Mouse (Mus musculus) spleen, adult 2 months (tissue): ENCODE measurements around the gene Rpl11. TPM values are rescaled to one million over a fixed set of nuclear protein-coding genes. Genes with fewer than 3 reads are reported as not detected.
"Not testable (repeated sequence)": the region's sequence is repeated elsewhere in the genome, so short reads cannot be mapped to it uniquely, and the experiment has no call there.

Experiments
- DNase-seq, 2 experiments: peaks; one replicate each; pipeline versions ENCODE4 v3.0.0 to v3.0.0-alpha.2; 2012 to 2021; ENCODE audit warnings: low spot score in 2 of 2, low read depth in 1 of 2
- H3K27ac ChIP-seq: fragments of 200-500 bp; 2 replicates; pipeline ENCODE4 v1.5.1; 2012; ENCODE audit warnings: low read length, inconsistent platforms; ENCODE audit not compliant: insufficient read depth
- H3K27me3 ChIP-seq: fragments of 200-500 bp; 2 replicates; pipeline ENCODE4 v1.6.1; 2012; ENCODE audit warnings: mild to moderate bottlenecking, moderate library complexity, low read length, inconsistent platforms; ENCODE audit not compliant: control insufficient read depth, insufficient read depth
- H3K36me3 ChIP-seq: fragments of 200-500 bp; 2 replicates; pipeline ENCODE4 v1.6.1; 2012; ENCODE audit warnings: mild to moderate bottlenecking, low read length, inconsistent platforms; ENCODE audit not compliant: control insufficient read depth, insufficient read depth
- H3K4me1 ChIP-seq: fragments of 200-500 bp; 2 replicates; pipeline ENCODE4 v1.6.1; 2011; ENCODE audit warnings: inconsistent platforms; ENCODE audit not compliant: control insufficient read depth, insufficient read depth, insufficient read length
- H3K4me3 ChIP-seq: fragments of 200-500 bp; 2 replicates; pipeline ENCODE4 v1.5.1; 2011; ENCODE audit warnings: mild to moderate bottlenecking, inconsistent platforms; ENCODE audit not compliant: insufficient read depth, insufficient read length; ENCODE audit errors: extremely low read depth
- CTCF ChIP-seq: fragments of 200-500 bp; IDR thresholded peaks from 2 replicates; pipeline ENCODE4 v1.5.1; 2011; ENCODE audit warnings: mild to moderate bottlenecking, inconsistent platforms; ENCODE audit not compliant: insufficient read depth, insufficient read length, insufficient replicate concordance; ENCODE audit errors: extremely low read depth
- POLR2A ChIP-seq: fragments of 200-500 bp; IDR thresholded peaks from 2 replicates; pipeline ENCODE4 v1.6.1; 2011; ENCODE audit warnings: low read depth, low read length, inconsistent platforms
- WGBS: fragments of 180-500 bp; shearing (Covaris S2); methylation state at CpG from one replicate; pipeline ENCODE4 v1.1.7; 2018; 5-methylcytosine and 5-hydroxymethylcytosine counted together
- polyA plus RNA-seq: library from polyadenylated mRNA; depleted of rRNA; stranded (reverse); fragments of >200 nt; gene quantifications from 2 replicates; pipeline ENCODE4 v1.2.3, GENCODE M21; 2012

Gene Rpl11
- polyA plus RNA-seq, 1 experiment = 259 TPM

GRCm38 (mm10) chr4:136070592-136070991 lies 17.4 kb upstream of the Rpl11 start:
- no peak overlapping the region for H3K27ac ChIP-seq
- peaks cover 18% of the 10 kb centered on the region; the same call in 1 of the 2 replicates for H3K4me1 ChIP-seq
- 73% methylated on average over 6 of the region's 6 CpGs for WGBS
- H3K4me3 ChIP-seq = no peak overlapping the region
- DNase-seq = no peak
- no peaks in the 10 kb centered on the region for H3K36me3 ChIP-seq
- no peaks in the 10 kb centered on the region for H3K27me3 ChIP-seq
- TF ChIP-seq CTCF (no peak), POLR2A (no peak)

GRCm38 (mm10) chr4:136069954-136070353 lies 16.7 kb upstream of the Rpl11 start:
- Histone ChIP-seq H3K4me3 (no peak overlapping the region), H3K4me1 (peaks cover 15% of the 10 kb centered on the region; the same call in 1 of the 2 replicates), H3K27ac (no peak overlapping the region), H3K27me3 (no peaks in the 10 kb centered on the region), H3K36me3 (no peaks in the 10 kb centered on the region)
- peak; percentile 69 to 83 for DNase-seq
- 2% methylated on average over 18 of the region's 18 CpGs for whole genome bisulfite sequencing
- TF ChIP-seq POLR2A (no peak), CTCF (peak; percentile 99)

GRCm38 (mm10) chr4:136069313-136069712 lies 16.1 kb upstream of the Rpl11 start:
- 64% methylated on average over 4 of the region's 4 CpGs for WGBS
- TF ChIP-seq CTCF (no peak), POLR2A (no peak)
- Histone ChIP-seq H3K4me3 (no peak overlapping the region), H3K36me3 (no peaks in the 10 kb centered on the region), H3K27me3 (no peaks in the 10 kb centered on the region), H3K4me1 (peaks cover 15% of the 10 kb centered on the region; the same call in 1 of the 2 replicates), H3K27ac (no peak overlapping the region)
- no peak for DNase-seq

- Histone ChIP-seq H3K36me3 (no peaks in the 10 kb centered on the region), H3K27me3 (no peaks in the 10 kb centered on the region), H3K27ac (no peak overlapping the region), H3K4me1 (no peaks in the 10 kb centered on the region; the same call in 1 of the 2 replicates), H3K4me3 (no peak overlapping the region)
- 87% methylated on average over 4 of the region's 4 CpGs for WGBS
- DNase-seq = no peak
- TF ChIP-seq POLR2A (no peak), CTCF (no peak)
Measured at GRCm38 (mm10) chr4:136063143-136063542, 9.9 kb upstream of the Rpl11 start.

- not testable (repeated sequence) for H3K4me3 ChIP-seq, H3K36me3 ChIP-seq, H3K27ac ChIP-seq, H3K27me3 ChIP-seq, DNase-seq, H3K4me1 ChIP-seq
- WGBS = 65% methylated on average over 9 of the region's 9 CpGs
Measured at GRCm38 (mm10) chr4:136059800-136060488, 6.7 kb upstream of the Rpl11 start.

- no peak for DNase-seq
- 77% methylated on average over 5 of the region's 5 CpGs for WGBS
- no peak overlapping the region for H3K27ac ChIP-seq
- H3K36me3 ChIP-seq = no peaks in the 10 kb centered on the region
- TF ChIP-seq POLR2A (no peak), CTCF (no peak)
- no peaks in the 10 kb centered on the region for H3K27me3 ChIP-seq
- H3K4me1 ChIP-seq = no peaks in the 10 kb centered on the region; the same call in 1 of the 2 replicates
- no peak overlapping the region for H3K4me3 ChIP-seq
Measured at GRCm38 (mm10) chr4:136057916-136058315, 4.7 kb upstream of the Rpl11 start.

- H3K36me3 ChIP-seq = peaks cover 3% of the 10 kb centered on the region
- WGBS = 21% methylated on average over 1 of the region's 1 CpGs
- no peak overlapping the region for H3K4me3 ChIP-seq
- no peaks in the 10 kb centered on the region for H3K27me3 ChIP-seq
- no peak overlapping the region for H3K27ac ChIP-seq
- TF ChIP-seq POLR2A (no peak), CTCF (no peak)
- no peak for DNase-seq
- no peaks in the 10 kb centered on the region; the same call in 1 of the 2 replicates for H3K4me1 ChIP-seq
Measured at GRCm38 (mm10) chr4:136056030-136056429, 2.8 kb upstream of the Rpl11 start.
